Mouse (Mus musculus): Measurements from ENCODE around the gene Phgdh. TPM values are rescaled to one million over a fixed set of nuclear protein-coding genes. Genes with fewer than 3 reads are reported as not detected.

The Phgdh gene
- total RNA-seq, 1 experiment, result 162 TPM

DNA sequence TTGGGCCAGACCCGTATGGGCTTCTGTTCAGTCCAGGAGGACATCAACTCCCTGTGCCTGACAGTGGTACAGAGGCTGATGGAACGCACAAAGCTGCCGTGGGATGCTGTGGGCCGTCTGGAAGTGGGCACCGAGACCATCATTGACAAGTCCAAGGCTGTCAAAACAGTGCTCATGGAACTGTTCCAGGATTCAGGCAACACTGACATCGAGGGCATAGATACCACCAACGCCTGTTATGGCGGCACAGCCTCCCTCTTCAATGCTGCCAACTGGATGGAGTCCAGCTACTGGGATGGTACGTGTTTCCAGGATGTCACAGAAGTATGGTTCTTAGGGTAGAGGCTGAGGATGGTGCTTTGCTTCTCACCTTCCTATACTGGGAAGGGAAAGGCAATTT lies 48.7 kb downstream of the Phgdh start:
- Histone ChIP-seq H3K27ac (ENCODE audit: insufficient read depth, low read depth, low read length, poor library complexity, severe bottlenecking) (no peak overlapping the region), H3K4me3 (ENCODE audit: insufficient read depth in 1 of 2, low read depth in 1 of 2, low read length in 2 of 2, poor library complexity in 1 of 2, severe bottlenecking in 1 of 2) (no peak overlapping the region), H3K4me1 (ENCODE audit: control insufficient read depth in 2 of 2, insufficient read depth in 2 of 2, low read length in 2 of 2, poor library complexity in 1 of 2) (no peaks in the 10 kb centered on the region), H3K36me3 (ENCODE audit: control insufficient read depth, insufficient read depth, low read length, poor library complexity, severe bottlenecking) (no peaks in the 10 kb centered on the region), H3K9me3 (ENCODE audit: control insufficient read depth, insufficient read depth, low read depth, low read length) (no peaks in the 10 kb centered on the region), H3K9ac (ENCODE audit: insufficient read depth, low read depth, low read length, poor library complexity, severe bottlenecking) (no peak overlapping the region)
- in situ Hi-C loops (cut with MboI; ENCODE audit: low sequenced_read_pairs in 2 of 2, unreplicated experiment in 2 of 2), result no loop called here
- TF ChIP-seq ZC3H11A (IDR thresholded peaks at IDR 0.05; ENCODE audit: borderline replicate concordance, low read depth, low read length), result no peak
- TF ChIP-seq CHD2 (IDR thresholded peaks at IDR 0.05; ENCODE audit: low read depth, low read length), result no peak
- TF ChIP-seq HCFC1 (IDR thresholded peaks at IDR 0.05; ENCODE audit: borderline replicate concordance, insufficient read depth, low read length), result no peak
- TF ChIP-seq ZNF384 (IDR thresholded peaks at IDR 0.05; ENCODE audit: low read depth, low read length), result no peak
- TF ChIP-seq MAFK (IDR thresholded peaks at IDR 0.05; ENCODE audit: insufficient read depth, low read depth, low read length), result no peak
- DNase-seq (ENCODE audit: low read depth, low spot score), result no peak

GRCm38 (mm10) chr3:98283205-98283604 lies 56.6 kb downstream of the Phgdh start:
- in situ Hi-C loops (cut with MboI; ENCODE audit: low sequenced_read_pairs in 2 of 2, unreplicated experiment in 2 of 2), result no loop called here
- TF ChIP-seq CHD2 (IDR thresholded peaks at IDR 0.05; ENCODE audit: low read depth, low read length) (no peak), ZNF384 (IDR thresholded peaks at IDR 0.05; ENCODE audit: low read depth, low read length) (no peak), HCFC1 (IDR thresholded peaks at IDR 0.05; ENCODE audit: borderline replicate concordance, insufficient read depth, low read length) (no peak), ZC3H11A (IDR thresholded peaks at IDR 0.05; ENCODE audit: borderline replicate concordance, low read depth, low read length) (no peak), MAFK (IDR thresholded peaks at IDR 0.05; ENCODE audit: insufficient read depth, low read depth, low read length) (no peak)
- no peak overlapping the region for H3K4me3 ChIP-seq (ENCODE audit: insufficient read depth in 1 of 2, low read depth in 1 of 2, low read length in 2 of 2, poor library complexity in 1 of 2, severe bottlenecking in 1 of 2)
- DNase-seq (ENCODE audit: low read depth, low spot score), result no peak
- no peaks in the 10 kb centered on the region for H3K4me1 ChIP-seq (ENCODE audit: control insufficient read depth in 2 of 2, insufficient read depth in 2 of 2, low read length in 2 of 2, poor library complexity in 1 of 2)
- no peak overlapping the region for H3K9ac ChIP-seq (ENCODE audit: insufficient read depth, low read depth, low read length, poor library complexity, severe bottlenecking)
- H3K9me3 ChIP-seq (ENCODE audit: control insufficient read depth, insufficient read depth, low read depth, low read length), result no peaks in the 10 kb centered on the region
- no peaks in the 10 kb centered on the region for H3K36me3 ChIP-seq (ENCODE audit: control insufficient read depth, insufficient read depth, low read length, poor library complexity, severe bottlenecking)
- H3K27ac ChIP-seq (ENCODE audit: insufficient read depth, low read depth, low read length, poor library complexity, severe bottlenecking), result no peak overlapping the region

GRCm38 (mm10) chr3:98282422-98282821 lies 57.4 kb downstream of the Phgdh start:
- no peaks in the 10 kb centered on the region for H3K4me1 ChIP-seq (ENCODE audit: control insufficient read depth in 2 of 2, insufficient read depth in 2 of 2, low read length in 2 of 2, poor library complexity in 1 of 2)
- no peak overlapping the region for H3K27ac ChIP-seq (ENCODE audit: insufficient read depth, low read depth, low read length, poor library complexity, severe bottlenecking)
- in situ Hi-C loops (cut with MboI; ENCODE audit: low sequenced_read_pairs in 2 of 2, unreplicated experiment in 2 of 2), result no loop called here
- no peak for DNase-seq (ENCODE audit: low read depth, low spot score)
- TF ChIP-seq MAFK (IDR thresholded peaks at IDR 0.05; ENCODE audit: insufficient read depth, low read depth, low read length) (no peak), ZC3H11A (IDR thresholded peaks at IDR 0.05; ENCODE audit: borderline replicate concordance, low read depth, low read length) (no peak), ZNF384 (IDR thresholded peaks at IDR 0.05; ENCODE audit: low read depth, low read length) (no peak), CHD2 (IDR thresholded peaks at IDR 0.05; ENCODE audit: low read depth, low read length) (no peak), HCFC1 (IDR thresholded peaks at IDR 0.05; ENCODE audit: borderline replicate concordance, insufficient read depth, low read length) (no peak)
- H3K36me3 ChIP-seq (ENCODE audit: control insufficient read depth, insufficient read depth, low read length, poor library complexity, severe bottlenecking), result no peaks in the 10 kb centered on the region
- no peaks in the 10 kb centered on the region for H3K9me3 ChIP-seq (ENCODE audit: control insufficient read depth, insufficient read depth, low read depth, low read length)
- H3K4me3 ChIP-seq (ENCODE audit: insufficient read depth in 1 of 2, low read depth in 1 of 2, low read length in 2 of 2, poor library complexity in 1 of 2, severe bottlenecking in 1 of 2), result no peak overlapping the region
- H3K9ac ChIP-seq (ENCODE audit: insufficient read depth, low read depth, low read length, poor library complexity, severe bottlenecking), result no peak overlapping the region

- H3K9me3 ChIP-seq (ENCODE audit: control insufficient read depth, insufficient read depth, low read depth, low read length), result no peaks in the 10 kb centered on the region
- peak; percentile 39 for DNase-seq (ENCODE audit: low read depth, low spot score)
- in situ Hi-C loops (cut with MboI; ENCODE audit: low sequenced_read_pairs in 2 of 2, unreplicated experiment in 2 of 2), result no loop called here
- no peak overlapping the region for H3K27ac ChIP-seq (ENCODE audit: insufficient read depth, low read depth, low read length, poor library complexity, severe bottlenecking)
- no peak overlapping the region for H3K9ac ChIP-seq (ENCODE audit: insufficient read depth, low read depth, low read length, poor library complexity, severe bottlenecking)
- H3K4me1 ChIP-seq (ENCODE audit: control insufficient read depth in 2 of 2, insufficient read depth in 2 of 2, low read length in 2 of 2, poor library complexity in 1 of 2), result no peaks in the 10 kb centered on the region
- no peaks in the 10 kb centered on the region for H3K36me3 ChIP-seq (ENCODE audit: control insufficient read depth, insufficient read depth, low read length, poor library complexity, severe bottlenecking)
- TF ChIP-seq ZC3H11A (IDR thresholded peaks at IDR 0.05; ENCODE audit: borderline replicate concordance, low read depth, low read length) (no peak), HCFC1 (IDR thresholded peaks at IDR 0.05; ENCODE audit: borderline replicate concordance, insufficient read depth, low read length) (no peak), ZNF384 (IDR thresholded peaks at IDR 0.05; ENCODE audit: low read depth, low read length) (no peak), MAFK (IDR thresholded peaks at IDR 0.05; ENCODE audit: insufficient read depth, low read depth, low read length) (no peak), CHD2 (IDR thresholded peaks at IDR 0.05; ENCODE audit: low read depth, low read length) (no peak)
- H3K4me3 ChIP-seq (ENCODE audit: insufficient read depth in 1 of 2, low read depth in 1 of 2, low read length in 2 of 2, poor library complexity in 1 of 2, severe bottlenecking in 1 of 2), result no peak overlapping the region
Measured at GRCm38 (mm10) chr3:98280933-98281678, 58.7 kb downstream of the Phgdh start.

All from ES-E14 (cell line).